Mouse (Mus musculus) neural tube, embryonic 13.5 days (tissue): ENCODE data around the gene Lpar3. TPM values are rescaled to one million over a fixed set of nuclear protein-coding genes. Genes with fewer than 3 reads are reported as not detected.
A peak's percentile ranks its signal among the peaks of the same experiment; 100 is the strongest.

Experiments
- ATAC-seq: fragments of 200-750 bp; cut with Nextera tagmentation; 2 replicates; pipeline ENCODE4 v1.8.0; 2017; ENCODE audit warnings: low read depth, mild to moderate bottlenecking, moderate TSS enrichment, moderate library complexity
- H3K27ac ChIP-seq: fragments of 300-500 bp; sonication (generic); replicated peaks from 2 replicates; pipeline ENCODE4 v1.5.1; 2015; ENCODE audit warnings: moderate library complexity, mild to moderate bottlenecking, inconsistent platforms
- H3K27me3 ChIP-seq: fragments of 300-500 bp; sonication (generic); 2 replicates; pipeline ENCODE4 v1.6.1; 2015; ENCODE audit warnings: mild to moderate bottlenecking, inconsistent platforms
- H3K36me3 ChIP-seq: fragments of 300-500 bp; sonication (generic); 2 replicates; pipeline ENCODE4 v1.6.1; 2015; ENCODE audit warnings: mild to moderate bottlenecking, inconsistent platforms
- H3K4me1 ChIP-seq: fragments of 300-500 bp; sonication (generic); replicated peaks from 2 replicates; pipeline ENCODE4 v1.6.1; 2015; ENCODE audit warnings: inconsistent platforms
- H3K4me2 ChIP-seq: fragments of 300-500 bp; sonication (generic); 2 replicates; pipeline ENCODE4 v1.6.1; 2015; ENCODE audit warnings: inconsistent platforms, mild to moderate bottlenecking, moderate library complexity
- H3K4me3 ChIP-seq: fragments of 300-500 bp; sonication (generic); 2 replicates; pipeline ENCODE4 v1.5.1; 2015; ENCODE audit warnings: mild to moderate bottlenecking, inconsistent platforms
- H3K9ac ChIP-seq: fragments of 300-500 bp; sonication (generic); 2 replicates; pipeline ENCODE4 v1.6.1; 2015; ENCODE audit warnings: moderate library complexity, mild to moderate bottlenecking, inconsistent platforms
- H3K9me3 ChIP-seq: fragments of 300-500 bp; sonication (generic); 2 replicates; pipeline ENCODE4 v1.6.1; 2016; ENCODE audit warnings: inconsistent platforms
- WGBS: fragments of 180-500 bp; shearing (Covaris S2); methylation state at CpG from one replicate; pipeline ENCODE4 v1.1.7; 2015; 5-methylcytosine and 5-hydroxymethylcytosine counted together
- polyA plus RNA-seq: library from polyadenylated mRNA; unstranded; fragments of >200 nt; fragmentation: Nextera tagmentation; extraction: Ambion mirVana; gene quantifications from 2 replicates; pipeline ENCODE4 v1.2.1, GENCODE M21; 2015

Gene Lpar3
- polyA plus RNA-seq, 1 experiment from 2014 or later, result 0.92 TPM

DNA sequence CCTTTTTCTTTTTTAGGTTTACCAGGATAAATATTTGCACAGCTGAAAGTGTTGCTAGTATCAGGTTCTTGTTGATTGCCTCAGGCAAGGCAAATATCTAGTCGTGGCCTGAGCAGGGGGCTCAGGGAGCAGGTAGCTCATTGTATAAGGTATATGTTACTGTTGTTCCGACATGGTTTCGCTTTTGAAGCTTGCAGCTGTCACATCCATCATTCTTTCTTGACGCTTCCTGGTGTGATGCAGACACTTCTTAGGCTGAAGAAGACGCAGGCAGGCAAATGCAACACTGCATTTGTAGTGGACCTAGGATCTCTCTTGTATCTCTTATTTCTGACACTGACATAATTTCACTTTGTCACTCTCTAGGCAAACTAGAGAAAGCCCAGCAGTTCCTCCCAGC is 7.4 kb upstream of the Lpar3 start:
- Histone ChIP-seq H3K4me1 (no peaks in the 10 kb centered on the region), H3K9me3 (no peaks in the 10 kb centered on the region), H3K36me3 (no peaks in the 10 kb centered on the region), H3K4me3 (no peak overlapping the region), H3K27me3 (peaks cover 6% of the 10 kb centered on the region; the same call in 1 of the 2 replicates), H3K27ac (no peak overlapping the region), H3K9ac (no peak overlapping the region), H3K4me2 (no peak overlapping the region)
- 68% methylated on average over 5 of the region's 5 CpGs for WGBS
- ATAC-seq, result no peak

DNA sequence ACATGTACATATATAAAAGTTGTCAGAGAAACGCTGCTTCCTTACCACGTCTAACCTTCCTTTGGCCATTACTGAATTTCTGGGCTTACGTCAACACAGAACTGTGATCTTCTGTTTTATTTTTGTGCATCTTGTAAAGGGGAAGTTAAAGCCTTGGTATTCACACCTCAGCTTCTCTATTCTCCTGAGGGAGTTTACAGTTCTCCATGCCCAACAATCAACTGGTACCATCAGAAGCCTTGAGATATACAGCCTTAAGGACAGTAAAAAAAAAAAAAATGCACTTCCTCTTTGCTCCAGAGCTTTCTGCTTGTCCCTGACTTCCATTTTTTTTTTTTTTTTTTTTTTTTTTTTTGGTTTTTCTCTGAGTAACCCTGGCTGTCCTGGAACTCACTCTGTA is 4.2 kb upstream of the Lpar3 start:
- no peak overlapping the region for H3K4me2 ChIP-seq
- H3K27ac ChIP-seq, result no peak overlapping the region
- no peak for ATAC-seq
- 90% methylated on average over 3 of the region's 3 CpGs for WGBS
- peaks cover 12% of the 10 kb centered on the region for H3K4me1 ChIP-seq
- no peak overlapping the region for H3K9ac ChIP-seq
- no peaks in the 10 kb centered on the region for H3K36me3 ChIP-seq
- no peak overlapping the region for H3K4me3 ChIP-seq
- H3K27me3 ChIP-seq, result peaks cover 34% of the 10 kb centered on the region
- no peaks in the 10 kb centered on the region for H3K9me3 ChIP-seq

DNA sequence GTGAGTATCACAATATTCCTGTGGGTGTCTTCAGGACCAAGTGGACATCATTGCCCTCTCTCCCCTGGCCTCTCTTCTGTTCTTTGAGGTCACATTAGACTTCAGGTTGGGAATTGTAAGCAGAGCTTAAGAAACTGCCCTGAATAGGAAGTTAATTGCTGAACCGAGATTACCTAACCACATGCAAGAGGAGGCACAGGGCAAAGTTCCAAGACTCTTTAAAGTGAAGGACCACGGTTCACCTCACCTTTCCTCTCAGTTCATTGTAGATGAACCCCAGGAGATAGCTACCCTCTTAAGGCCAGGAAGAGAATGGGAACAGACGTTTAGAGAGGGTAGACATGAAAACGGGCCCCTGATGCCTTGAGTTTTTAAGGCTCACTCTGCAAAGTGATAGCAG is 3.5 kb downstream of the Lpar3 start:
- ATAC-seq, result no peak
- 81% methylated on average over 4 of the region's 4 CpGs for WGBS
- H3K9ac ChIP-seq, result no peak overlapping the region
- no peak overlapping the region for H3K4me3 ChIP-seq
- no peaks in the 10 kb centered on the region for H3K36me3 ChIP-seq
- H3K27ac ChIP-seq, result no peak overlapping the region
- no peaks in the 10 kb centered on the region for H3K9me3 ChIP-seq
- H3K27me3 ChIP-seq, result peaks cover 65% of the 10 kb centered on the region
- peaks cover 15% of the 10 kb centered on the region for H3K4me1 ChIP-seq
- H3K4me2 ChIP-seq, result no peak overlapping the region

DNA sequence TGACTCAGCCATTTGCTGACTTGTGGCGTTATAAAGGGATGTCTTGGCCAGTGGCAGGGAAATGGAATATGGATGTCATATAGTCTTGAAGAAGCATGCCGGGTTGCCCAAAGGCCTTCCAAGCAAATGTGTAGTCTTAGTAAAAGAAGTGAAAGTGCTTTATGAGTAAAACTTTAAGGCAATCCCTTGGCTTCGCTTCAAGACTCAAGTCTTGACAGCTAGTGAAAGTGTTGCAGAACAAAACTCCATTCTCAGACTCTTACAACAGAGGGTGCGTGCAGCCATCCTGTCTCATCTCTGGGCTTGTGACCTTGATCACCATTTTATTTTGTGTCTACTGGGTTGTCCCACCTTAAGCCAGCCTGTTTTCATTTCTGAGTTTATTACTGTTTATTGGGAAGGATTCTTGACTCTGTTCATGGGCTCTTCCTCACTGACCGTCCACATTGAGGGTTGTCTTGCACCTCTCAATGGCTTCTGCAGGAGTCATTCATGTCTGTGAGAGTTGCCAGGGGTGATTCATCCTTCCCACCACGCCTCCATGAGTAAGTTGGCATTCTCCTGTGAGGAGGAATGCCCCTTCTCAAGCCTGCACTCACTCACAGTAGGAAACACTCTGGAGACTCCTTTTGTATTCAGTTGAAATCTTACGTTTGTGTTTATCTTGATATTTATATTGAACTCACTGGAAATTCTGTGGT is 4.4 kb downstream of the Lpar3 start:
- H3K4me2 ChIP-seq, result no peak overlapping the region
- H3K27me3 ChIP-seq, result peaks cover 56% of the 10 kb centered on the region
- no peak overlapping the region for H3K9ac ChIP-seq
- 83% methylated on average over 7 of the region's 7 CpGs for WGBS
- ATAC-seq, result no peak
- H3K4me1 ChIP-seq, result peaks cover 15% of the 10 kb centered on the region
- H3K9me3 ChIP-seq, result no peaks in the 10 kb centered on the region
- H3K27ac ChIP-seq, result no peak overlapping the region
- H3K36me3 ChIP-seq, result no peaks in the 10 kb centered on the region
- H3K4me3 ChIP-seq, result no peak overlapping the region

DNA sequence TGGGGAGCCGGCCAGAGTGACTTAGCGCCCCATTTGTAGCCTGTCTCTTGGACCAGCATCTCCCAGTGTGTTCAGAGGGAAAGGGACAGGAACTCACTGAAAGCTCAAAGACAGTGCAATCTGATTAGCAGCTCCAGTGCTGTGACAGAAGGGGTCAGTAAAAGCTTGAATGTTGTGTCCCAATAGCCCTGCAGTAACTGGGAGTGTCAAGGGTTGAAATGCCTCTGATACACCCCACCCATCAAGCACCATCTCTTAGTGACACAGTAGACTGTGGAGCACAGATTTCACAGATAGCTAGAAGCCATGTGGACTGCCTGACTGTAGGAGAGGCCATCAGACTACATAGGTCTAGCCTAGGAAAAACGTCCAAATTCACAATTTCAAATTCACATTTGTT is 6.7 kb downstream of the Lpar3 start:
- no peak for ATAC-seq
- no peaks in the 10 kb centered on the region for H3K36me3 ChIP-seq
- no peak overlapping the region for H3K4me2 ChIP-seq

DNA sequence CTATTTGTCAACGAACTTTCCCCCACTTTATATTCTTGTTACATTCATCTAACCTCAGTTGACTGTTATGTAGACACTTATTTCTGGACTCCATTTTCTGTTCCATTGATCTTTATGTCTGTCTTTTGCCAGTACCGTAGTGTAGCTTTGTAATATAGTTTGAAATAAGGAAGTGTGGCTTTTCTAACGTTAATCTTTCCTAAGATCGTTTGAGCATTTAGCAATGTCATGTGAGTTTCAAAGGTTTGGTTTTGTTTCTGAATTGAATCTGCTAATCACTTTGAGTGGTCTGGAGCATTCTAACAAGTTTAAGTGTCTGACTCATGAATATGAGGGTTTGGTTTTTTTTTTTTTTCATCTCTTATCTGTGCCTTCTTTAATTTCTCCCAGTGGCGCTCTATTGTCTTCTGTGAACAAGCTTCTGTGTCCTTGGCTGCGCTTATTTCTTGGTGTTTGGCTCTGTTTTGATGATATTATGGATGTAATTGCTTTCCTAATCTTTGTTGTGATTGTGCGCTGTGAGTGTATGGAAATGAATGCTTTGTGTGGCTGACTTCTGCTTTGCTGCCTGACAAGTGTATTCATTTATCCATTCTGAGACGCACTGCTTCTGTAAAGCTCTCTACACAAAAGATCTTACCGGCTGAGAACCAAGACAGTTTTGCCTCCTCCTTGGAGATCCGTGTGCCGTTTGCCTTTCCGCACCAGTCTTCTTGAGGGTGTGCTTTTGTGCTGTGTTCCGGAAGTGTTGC is 8.0 kb downstream of the Lpar3 start:
- H3K27ac ChIP-seq, result no peak overlapping the region
- H3K4me2 ChIP-seq, result no peak overlapping the region
- H3K27me3 ChIP-seq, result peaks cover 21% of the 10 kb centered on the region; the same call in 1 of the 2 replicates
- H3K4me1 ChIP-seq, result no peaks in the 10 kb centered on the region
- no peaks in the 10 kb centered on the region for H3K9me3 ChIP-seq
- WGBS, result 62% methylated on average over 13 of the region's 13 CpGs
- no peaks in the 10 kb centered on the region for H3K36me3 ChIP-seq
- ATAC-seq, result no peak
- H3K9ac ChIP-seq, result no peak overlapping the region
- no peak overlapping the region for H3K4me3 ChIP-seq

More for the DNA sequence above, 6.7 kb downstream of the Lpar3 start:
- Histone ChIP-seq H3K4me1 (no peaks in the 10 kb centered on the region), H3K27ac (no peak overlapping the region), H3K9me3 (no peaks in the 10 kb centered on the region), H3K27me3 (peaks cover 34% of the 10 kb centered on the region), H3K4me3 (no peak overlapping the region), H3K9ac (no peak overlapping the region)
- 59% methylated on average over 3 of the region's 3 CpGs for WGBS

DNA sequence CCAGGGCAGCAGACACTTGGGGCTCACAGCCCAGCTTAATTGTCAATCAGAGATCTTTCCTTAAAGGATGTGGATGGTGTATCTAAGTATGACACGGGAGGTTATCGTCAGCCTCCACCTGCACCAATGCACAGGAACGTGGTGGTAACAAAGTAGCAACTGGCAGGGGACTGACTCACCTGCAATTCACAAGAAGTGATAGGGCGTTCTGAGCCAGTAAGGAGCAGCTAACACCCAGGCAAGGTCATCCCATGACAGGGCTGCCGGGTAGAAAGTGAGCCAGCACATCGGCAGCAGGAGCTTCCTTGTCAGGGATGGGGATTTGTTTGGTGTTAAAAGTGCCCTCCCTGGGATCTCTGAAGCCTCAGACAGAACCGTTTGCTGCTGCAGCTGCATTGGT is 11.9 kb downstream of the Lpar3 start:
- H3K9me3 ChIP-seq, result no peaks in the 10 kb centered on the region
- ATAC-seq, result no peak
- no peaks in the 10 kb centered on the region for H3K36me3 ChIP-seq
- no peak overlapping the region for H3K4me3 ChIP-seq
- peaks cover 12% of the 10 kb centered on the region for H3K4me1 ChIP-seq
- H3K9ac ChIP-seq, result no peak overlapping the region
- no peaks in the 10 kb centered on the region for H3K27me3 ChIP-seq
- H3K4me2 ChIP-seq, result no peak overlapping the region
- 79% methylated on average over 7 of the region's 7 CpGs for WGBS
- H3K27ac ChIP-seq, result no peak overlapping the region

DNA sequence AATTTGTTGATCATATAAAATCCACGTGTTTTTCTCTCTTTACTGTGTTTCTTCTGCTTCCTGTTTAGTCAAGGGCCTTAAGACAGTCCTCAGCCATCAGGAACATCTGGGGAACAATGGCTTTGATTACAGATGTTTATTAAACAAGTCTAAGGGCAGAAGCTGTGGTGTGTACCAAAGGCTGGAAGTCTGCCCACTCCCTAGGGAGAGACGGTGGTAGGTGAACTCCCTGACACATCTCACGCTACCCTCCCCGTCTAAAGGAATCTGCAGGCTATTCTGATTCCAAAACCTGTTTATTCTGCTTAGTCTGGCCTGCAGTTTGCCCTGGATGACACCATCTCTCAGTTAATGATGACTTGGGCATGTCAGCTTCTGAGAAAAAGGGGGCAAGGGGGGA is 13.0 kb downstream of the Lpar3 start:
- Histone ChIP-seq H3K27ac (no peak overlapping the region), H3K9ac (no peak overlapping the region), H3K4me1 (peaks cover 12% of the 10 kb centered on the region), H3K4me3 (no peak overlapping the region), H3K4me2 (no peak overlapping the region), H3K9me3 (no peaks in the 10 kb centered on the region), H3K27me3 (no peaks in the 10 kb centered on the region), H3K36me3 (no peaks in the 10 kb centered on the region)
- WGBS, result 78% methylated on average over 4 of the region's 4 CpGs
- no peak for ATAC-seq

DNA sequence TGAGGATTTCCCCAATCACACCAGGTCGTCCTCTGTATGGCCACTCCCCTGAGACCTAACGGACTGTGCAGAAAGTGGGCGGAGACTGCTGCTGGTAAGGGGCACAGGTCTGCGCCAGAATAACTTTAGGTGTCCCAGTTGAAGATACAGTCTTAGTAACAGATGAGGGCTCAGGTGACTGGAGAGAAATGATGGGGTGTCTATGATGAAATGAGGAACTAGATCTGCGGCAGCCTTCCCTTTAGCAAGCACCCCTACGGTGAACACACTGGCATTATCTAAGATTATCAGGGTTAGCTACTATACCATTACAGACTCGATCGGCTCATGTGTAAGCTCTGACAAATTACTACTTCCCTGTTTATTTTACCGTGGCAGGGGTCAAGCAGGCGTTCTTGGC is 13.8 kb downstream of the Lpar3 start:
- H3K27ac ChIP-seq, result no peak overlapping the region
- peaks cover 12% of the 10 kb centered on the region for H3K4me1 ChIP-seq
- WGBS, result 77% methylated on average over 10 of the region's 10 CpGs
- ATAC-seq, result no peak
- no peak overlapping the region for H3K4me2 ChIP-seq
- H3K4me3 ChIP-seq, result no peak overlapping the region
- no peak overlapping the region for H3K9ac ChIP-seq
- H3K27me3 ChIP-seq, result no peaks in the 10 kb centered on the region
- H3K36me3 ChIP-seq, result no peaks in the 10 kb centered on the region
- no peaks in the 10 kb centered on the region for H3K9me3 ChIP-seq

DNA sequence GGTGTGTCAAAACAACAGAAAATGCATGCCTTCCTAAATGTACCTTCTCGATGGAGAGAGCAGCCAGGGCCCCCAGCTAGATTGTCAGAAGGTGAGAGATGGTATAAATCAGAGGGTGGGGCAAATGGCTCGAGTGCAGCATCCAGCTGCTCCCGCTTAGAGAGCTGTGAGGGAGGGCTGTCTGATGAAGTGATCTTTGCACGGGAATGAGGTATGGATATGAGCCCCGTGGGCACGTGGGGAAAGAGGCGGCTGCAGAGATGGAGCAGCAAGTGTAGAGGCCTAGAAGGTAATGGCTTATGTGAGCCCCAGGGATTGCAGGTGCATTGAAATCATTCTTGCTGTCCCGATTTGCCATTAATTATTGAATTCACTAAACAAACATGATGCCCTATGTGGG is 15.5 kb downstream of the Lpar3 start:
- H3K4me3 ChIP-seq, result no peak overlapping the region
- H3K9me3 ChIP-seq, result no peaks in the 10 kb centered on the region
- no peaks in the 10 kb centered on the region for H3K27me3 ChIP-seq
- no peak overlapping the region for H3K4me2 ChIP-seq
- no peak overlapping the region for H3K27ac ChIP-seq
- H3K36me3 ChIP-seq, result no peaks in the 10 kb centered on the region
- no peak overlapping the region for H3K9ac ChIP-seq
- peaks cover 12% of the 10 kb centered on the region for H3K4me1 ChIP-seq
- WGBS, result 22% methylated on average over 8 of the region's 8 CpGs
- peak; percentile 82 for ATAC-seq

DNA sequence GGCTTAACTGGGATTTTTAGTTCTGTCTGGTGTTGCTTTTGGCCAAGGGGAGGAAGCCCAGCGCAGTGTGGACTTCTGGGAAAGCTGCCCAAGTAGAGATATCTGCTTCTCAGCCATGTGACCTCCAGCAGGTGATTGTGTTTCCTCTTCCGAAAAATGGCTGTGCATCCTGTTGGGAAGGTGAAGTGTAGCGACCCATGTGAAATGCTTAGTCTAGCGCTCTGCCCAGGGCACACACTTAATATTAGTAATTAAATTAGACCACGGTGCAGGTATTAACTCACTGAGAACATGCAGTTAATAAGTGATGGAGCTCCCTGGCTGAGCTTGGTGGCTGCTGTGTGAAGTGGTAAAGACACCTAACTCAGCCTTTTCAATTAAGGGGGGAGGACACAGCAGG is 16.9 kb downstream of the Lpar3 start:
- Histone ChIP-seq H3K9me3 (no peaks in the 10 kb centered on the region), H3K4me1 (peaks cover 12% of the 10 kb centered on the region)
- 77% methylated on average over 5 of the region's 5 CpGs for whole genome bisulfite sequencing

DNA sequence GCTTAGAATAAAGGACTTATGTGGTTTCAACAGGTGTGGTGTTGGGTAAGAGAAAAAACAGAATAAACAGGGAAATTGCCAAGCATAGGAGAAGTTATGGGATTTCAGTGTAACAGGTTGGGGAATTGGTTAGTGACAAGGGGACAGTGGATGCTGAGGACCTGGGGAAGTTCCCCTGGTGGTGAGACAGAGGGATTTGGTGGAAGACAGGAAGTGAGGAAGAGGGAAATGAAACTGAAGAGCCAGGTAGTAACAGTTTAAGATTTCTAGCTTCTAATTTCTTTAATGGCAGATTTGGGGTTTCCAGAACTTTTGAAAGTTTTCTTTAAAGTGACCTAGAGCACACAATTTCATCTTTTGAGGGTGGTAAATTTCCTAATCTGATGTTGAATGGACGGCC is 23.9 kb downstream of the Lpar3 start:
- H3K27me3 ChIP-seq, result no peaks in the 10 kb centered on the region
- H3K4me3 ChIP-seq, result no peak overlapping the region
- H3K4me1 ChIP-seq, result no peaks in the 10 kb centered on the region
- H3K4me2 ChIP-seq, result no peak overlapping the region
- no peak for ATAC-seq
- no peaks in the 10 kb centered on the region for H3K9me3 ChIP-seq
- 90% methylated on average over 1 of the region's 1 CpGs for WGBS
- H3K36me3 ChIP-seq, result no peaks in the 10 kb centered on the region
- no peak overlapping the region for H3K27ac ChIP-seq
- no peak overlapping the region for H3K9ac ChIP-seq

More for the DNA sequence above, 16.9 kb downstream of the Lpar3 start:
- Histone ChIP-seq H3K4me2 (no peak overlapping the region), H3K27me3 (no peaks in the 10 kb centered on the region), H3K27ac (no peak overlapping the region), H3K9ac (no peak overlapping the region), H3K36me3 (no peaks in the 10 kb centered on the region), H3K4me3 (no peak overlapping the region)
- 0 out of 2 replicates have a peak, but pooled peaks have one; percentile 47 for ATAC-seq
